Mouse (Mus musculus): ENCODE results near the gene Gm27027.

DNA sequence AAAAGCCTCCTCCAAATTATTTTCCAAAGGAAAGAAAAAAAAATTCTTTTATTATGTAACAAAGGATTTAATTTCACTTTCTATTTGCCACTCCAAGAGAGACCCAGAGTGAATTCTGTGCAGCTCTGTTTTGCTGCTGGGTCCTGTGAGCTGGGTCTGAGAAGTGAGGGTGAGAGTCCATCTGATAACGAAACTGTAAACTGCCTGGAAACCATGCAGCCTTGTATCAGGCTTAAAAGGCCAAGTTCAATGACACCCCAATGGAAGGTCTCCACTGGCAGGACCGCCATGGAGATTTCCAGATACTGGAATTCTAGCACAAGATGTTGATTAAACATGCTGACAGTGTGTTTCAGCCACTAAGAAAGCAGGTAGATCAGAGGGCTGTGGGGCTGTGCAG, 48.0 kb upstream of the Gm27027 start:
- no peak for TF ChIP-seq CTCF (IDR thresholded peaks at IDR 0.05; ENCODE audit: low read depth)
- no peak for TF ChIP-seq EP300 (IDR thresholded peaks at IDR 0.05; ENCODE audit: low read depth)

All from liver, postnatal 0 days (tissue).